Mouse (Mus musculus): ENCODE data around the gene Ttll2.
"Not testable (repeated sequence)": the region's sequence is repeated elsewhere in the genome, so short reads cannot be mapped to it uniquely, and the experiment has no call there.

The Ttll2 gene

GRCm38 (mm10) chr17:7360749-7361465 lies 8.4 kb upstream of the Ttll2 start:
- DNase-seq (ENCODE audit: low read depth, low spot score), result not testable (repeated sequence)

- not testable (repeated sequence) for DNase-seq (ENCODE audit: low read depth, low spot score)
These were observed 7.3 kb upstream of the Ttll2 start for GRCm38 (mm10) chr17:7359806-7360205.

GRCm38 (mm10) chr17:7348765-7349164 lies 3.7 kb downstream of the Ttll2 start:
- not testable (repeated sequence) for DNase-seq (ENCODE audit: low read depth, low spot score)

- not testable (repeated sequence) for DNase-seq (ENCODE audit: low read depth, low spot score)
These were observed 15.1 kb downstream of the Ttll2 start for GRCm38 (mm10) chr17:7337381-7337780.

- DNase-seq (ENCODE audit: low read depth, low spot score), result not testable (repeated sequence)
These were observed 19.8 kb downstream of the Ttll2 start for GRCm38 (mm10) chr17:7332745-7333144.

- not testable (repeated sequence) for DNase-seq (ENCODE audit: low read depth, low spot score)
These were observed 26.1 kb downstream of the Ttll2 start for GRCm38 (mm10) chr17:7326415-7326814.

GRCm38 (mm10) chr17:7324346-7324745 lies 28.1 kb downstream of the Ttll2 start, which contains the start of gene Tcp10a:
Gene Tcp10a, plus strand, starts transcription at chr17:7324646.
- not testable (repeated sequence) for DNase-seq (ENCODE audit: low read depth, low spot score)

GRCm38 (mm10) chr17:7319789-7320188 lies 32.7 kb downstream of the Ttll2 start:
- DNase-seq (ENCODE audit: low read depth, low spot score), result not testable (repeated sequence)

GRCm38 (mm10) chr17:7315693-7316382 lies 36.7 kb downstream of the Ttll2 start:
- not testable (repeated sequence) for DNase-seq (ENCODE audit: low read depth, low spot score)

GRCm38 (mm10) chr17:7306278-7307196 lies 46.0 kb downstream of the Ttll2 start:
- DNase-seq (ENCODE audit: low read depth, low spot score), result not testable (repeated sequence)

All from retina, postnatal 7 days (tissue).